Mouse (Mus musculus): Measurements from ENCODE around the gene Fscn1. TPM values are rescaled to one million over a fixed set of nuclear protein-coding genes. Genes with fewer than 3 reads are reported as not detected.

Gene Fscn1
- total RNA-seq (2015; ENCODE audit: low replicate concordance) = 0.84 TPM in 1 of 2 replicates, not detected in the other
- total RNA-seq (2017; ENCODE audit: low replicate concordance) = 5.1 TPM in 1 of 2 replicates, not detected in the other

- ATAC-seq (replicated peaks; ENCODE audit: low FRiP score, poor library complexity, severe bottlenecking) = no peak
Measured at GRCm38 (mm10) chr5:142959576-142960556, at the start of gene Fscn1. Fscn1 (plus strand) TSS chr5:142960343.

DNA sequence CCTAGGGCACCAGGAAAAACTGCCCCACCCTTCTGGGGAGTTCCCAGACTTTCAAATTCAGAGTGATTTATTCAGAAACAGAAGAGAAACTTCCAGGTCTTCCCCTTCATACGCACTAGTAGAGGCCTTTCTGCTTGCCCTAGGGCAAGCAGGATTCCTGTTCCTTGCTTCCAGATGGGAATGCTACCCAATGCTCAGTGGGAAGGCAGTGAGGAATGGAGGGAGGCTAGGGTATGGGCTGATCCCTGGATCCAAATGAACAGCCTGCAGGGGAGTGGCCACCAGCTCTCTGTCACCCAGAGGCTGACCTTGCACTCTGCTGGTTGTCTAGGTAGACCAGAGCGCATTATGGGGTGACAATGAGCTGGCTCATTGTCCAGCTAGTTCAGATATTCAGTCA, 48.5 kb upstream of the Fscn1 start:
- no peak for ATAC-seq (replicated peaks; ENCODE audit: low FRiP score, poor library complexity, severe bottlenecking)

- ATAC-seq (replicated peaks; ENCODE audit: low FRiP score, poor library complexity, severe bottlenecking) = no peak
Measured at GRCm38 (mm10) chr5:142912320-142912719, 47.8 kb upstream of the Fscn1 start.

GRCm38 (mm10) chr5:142912739-142913138, 47.4 kb upstream of the Fscn1 start:
- no peak for ATAC-seq (replicated peaks; ENCODE audit: low FRiP score, poor library complexity, severe bottlenecking)

DNA sequence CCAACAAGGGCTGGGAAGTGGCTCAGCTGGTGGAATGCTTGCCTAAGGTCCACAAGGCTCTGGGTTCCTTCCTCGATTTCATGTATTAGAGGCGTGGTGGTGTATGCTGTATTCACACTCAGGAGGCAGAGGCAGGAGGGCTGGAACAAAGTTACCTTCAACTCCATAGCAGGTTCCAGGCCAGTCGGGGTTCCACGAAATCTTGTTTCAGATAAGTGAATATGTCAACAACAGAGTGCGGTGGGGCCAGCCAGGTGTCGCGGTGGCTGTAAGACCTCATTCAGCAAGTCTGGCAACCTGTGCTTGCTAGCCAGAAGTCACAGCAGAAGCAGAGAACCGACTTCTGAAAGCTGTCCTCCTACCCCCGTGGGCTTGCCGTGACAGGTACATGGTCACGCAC, 44.9 kb upstream of the Fscn1 start:
- ATAC-seq (replicated peaks; ENCODE audit: low FRiP score, poor library complexity, severe bottlenecking) = no peak

DNA sequence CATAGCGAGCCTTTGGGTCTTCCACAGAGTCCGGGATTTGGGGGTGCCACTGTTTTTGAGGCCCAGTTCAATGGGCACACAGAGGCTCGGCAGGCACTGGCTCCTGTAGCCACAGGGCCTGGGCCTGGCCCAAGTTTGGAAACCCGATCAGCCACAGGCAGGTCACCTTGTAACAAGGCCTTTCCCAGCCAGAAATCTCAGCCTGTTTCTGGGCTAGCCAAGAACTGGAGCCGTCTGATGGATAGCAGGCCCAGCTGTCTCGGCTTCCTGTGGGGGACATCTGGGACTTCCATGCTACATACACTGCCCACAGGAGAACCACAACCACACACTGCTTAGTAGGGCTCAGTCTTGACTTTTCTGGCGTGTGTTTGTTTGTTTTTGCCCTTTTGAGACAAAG, 43.5 kb upstream of the Fscn1 start:
- no peak for ATAC-seq (replicated peaks; ENCODE audit: low FRiP score, poor library complexity, severe bottlenecking)

- ATAC-seq (replicated peaks; ENCODE audit: low FRiP score, poor library complexity, severe bottlenecking) = no peak
Measured at GRCm38 (mm10) chr5:142917402-142917801, 42.7 kb upstream of the Fscn1 start.

DNA sequence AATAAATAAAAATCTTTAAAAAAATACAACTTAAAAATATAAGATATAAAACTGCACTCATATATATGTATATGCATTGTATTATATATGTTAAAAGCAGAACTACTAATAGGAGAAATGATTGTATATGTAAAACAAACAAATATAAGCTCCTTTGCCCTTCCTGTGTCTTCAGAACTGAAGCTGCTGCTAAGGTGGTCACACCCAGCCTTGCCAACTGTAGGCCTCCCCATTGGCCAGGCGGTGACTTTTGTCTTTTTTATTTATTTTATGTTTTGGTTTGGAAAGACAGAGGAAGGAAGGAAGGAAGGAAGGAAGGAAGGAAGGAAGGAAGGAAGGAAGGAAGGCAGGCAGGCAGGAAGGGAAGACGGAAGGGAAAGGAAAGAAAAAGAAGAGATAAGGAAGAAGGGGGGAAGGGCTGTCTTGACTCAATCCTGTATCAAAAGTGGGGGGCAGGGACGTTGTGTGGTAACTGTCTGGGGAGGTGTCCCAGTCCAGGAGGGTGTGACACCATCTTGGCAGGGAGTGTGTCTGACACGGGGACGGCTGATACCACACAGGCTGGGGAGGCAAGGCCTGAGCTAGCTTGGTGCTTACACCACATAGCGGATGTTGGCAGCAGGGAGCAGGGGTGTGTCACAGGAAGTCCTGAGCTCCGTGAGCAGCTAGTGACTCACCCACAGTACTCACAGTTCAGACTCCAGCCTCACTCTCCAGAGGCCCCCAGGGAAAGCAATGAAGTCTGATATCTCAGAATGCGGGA, 39.7 kb upstream of the Fscn1 start:
- ATAC-seq (replicated peaks; ENCODE audit: low FRiP score, poor library complexity, severe bottlenecking) = peak; percentile 96

DNA sequence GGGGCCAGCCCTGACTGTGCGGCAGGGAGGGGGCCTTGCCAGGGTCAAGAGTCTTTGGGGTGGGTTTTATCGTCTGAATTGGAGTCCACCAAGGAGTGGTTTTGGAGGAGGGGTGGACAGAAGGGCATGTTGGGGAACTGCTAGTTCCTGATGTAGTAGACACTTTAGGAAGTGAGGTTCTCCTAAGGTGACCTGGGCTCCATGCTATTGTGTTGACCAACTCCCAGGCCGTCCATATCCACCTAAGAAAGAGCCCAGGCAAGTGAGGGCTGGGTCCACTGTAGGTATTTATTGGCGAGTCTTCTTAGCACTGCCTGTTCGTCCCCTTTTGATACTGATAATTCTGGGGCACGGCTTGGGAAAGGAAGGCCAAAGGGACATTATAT, 39.1 kb upstream of the Fscn1 start:
- ATAC-seq (replicated peaks; ENCODE audit: low FRiP score, poor library complexity, severe bottlenecking) = peak; percentile 44

DNA sequence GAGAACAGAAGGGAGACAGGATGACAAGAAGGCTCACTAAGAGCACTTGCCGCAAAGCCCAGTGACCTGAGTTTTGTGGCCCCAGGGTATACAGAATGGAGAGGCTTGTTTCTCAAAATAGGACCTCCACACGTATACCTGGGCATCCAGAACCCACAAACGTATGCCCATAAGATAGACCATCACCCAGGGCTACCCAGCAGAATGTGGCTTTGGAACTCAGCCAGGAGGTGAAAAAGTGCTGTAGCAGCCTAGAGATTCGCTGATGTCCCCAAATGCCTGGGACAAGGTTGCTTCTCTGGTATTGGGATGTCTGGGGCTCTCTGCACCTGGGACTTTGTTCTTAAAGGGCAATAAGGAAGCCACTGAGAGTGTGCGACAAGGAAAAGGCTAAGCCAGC, 37.9 kb upstream of the Fscn1 start:
- no peak for ATAC-seq (replicated peaks; ENCODE audit: low FRiP score, poor library complexity, severe bottlenecking)

GRCm38 (mm10) chr5:142923781-142924180, 36.4 kb upstream of the Fscn1 start:
- no peak for ATAC-seq (replicated peaks; ENCODE audit: low FRiP score, poor library complexity, severe bottlenecking)

DNA sequence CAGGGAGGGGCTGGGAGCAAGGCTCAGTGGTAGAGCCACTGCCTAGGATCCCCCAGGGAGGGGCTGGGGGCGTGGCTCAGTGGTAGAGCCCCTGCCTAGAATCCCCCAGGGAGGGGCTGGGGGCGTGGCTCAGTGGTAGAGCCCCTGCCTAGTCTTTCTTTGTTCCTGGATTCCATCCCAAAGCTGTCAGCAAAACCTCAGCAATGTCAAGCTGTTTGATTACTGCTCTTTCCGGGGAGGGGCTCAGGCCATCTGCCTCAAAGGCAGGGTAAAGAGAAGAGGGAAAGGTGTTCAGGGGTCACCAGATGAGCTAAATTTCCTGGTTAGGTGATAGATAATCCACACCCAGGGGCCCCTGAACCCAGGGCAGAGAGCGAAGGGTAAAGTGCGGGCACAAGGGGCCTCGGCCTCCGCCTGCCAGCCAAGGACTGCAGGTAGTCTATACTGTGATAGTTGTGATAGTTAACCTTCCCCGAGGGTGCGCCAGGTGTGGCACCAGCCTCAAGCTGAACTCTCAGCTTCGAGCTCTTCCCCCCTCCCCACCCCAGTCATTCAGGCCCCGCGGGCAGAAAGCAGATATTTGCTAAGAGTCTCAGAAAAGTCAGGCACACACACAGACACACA, 35.7 kb upstream of the Fscn1 start:
- ATAC-seq (replicated peaks; ENCODE audit: low FRiP score, poor library complexity, severe bottlenecking) = no peak

- ATAC-seq (replicated peaks; ENCODE audit: low FRiP score, poor library complexity, severe bottlenecking) = 0 out of 2 replicates have a peak, but pooled peaks have one; percentile 13
Measured at GRCm38 (mm10) chr5:142926204-142926939, 33.8 kb upstream of the Fscn1 start.

DNA sequence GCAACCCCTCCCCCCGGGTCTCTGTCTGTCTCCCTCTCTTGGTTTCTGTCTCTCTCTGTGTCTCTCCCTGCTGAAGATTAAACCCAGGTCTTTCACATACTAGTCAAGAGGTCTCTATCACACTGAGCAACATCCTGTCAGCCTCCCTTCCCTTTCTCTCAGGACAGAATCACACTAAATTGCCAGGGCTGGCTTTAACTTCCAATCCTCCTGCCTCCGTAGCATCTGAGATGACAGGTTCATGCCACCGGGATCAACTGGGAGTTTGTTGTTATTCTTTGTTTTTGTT, 33.3 kb upstream of the Fscn1 start:
- ATAC-seq (replicated peaks; ENCODE audit: low FRiP score, poor library complexity, severe bottlenecking) = no peak

DNA sequence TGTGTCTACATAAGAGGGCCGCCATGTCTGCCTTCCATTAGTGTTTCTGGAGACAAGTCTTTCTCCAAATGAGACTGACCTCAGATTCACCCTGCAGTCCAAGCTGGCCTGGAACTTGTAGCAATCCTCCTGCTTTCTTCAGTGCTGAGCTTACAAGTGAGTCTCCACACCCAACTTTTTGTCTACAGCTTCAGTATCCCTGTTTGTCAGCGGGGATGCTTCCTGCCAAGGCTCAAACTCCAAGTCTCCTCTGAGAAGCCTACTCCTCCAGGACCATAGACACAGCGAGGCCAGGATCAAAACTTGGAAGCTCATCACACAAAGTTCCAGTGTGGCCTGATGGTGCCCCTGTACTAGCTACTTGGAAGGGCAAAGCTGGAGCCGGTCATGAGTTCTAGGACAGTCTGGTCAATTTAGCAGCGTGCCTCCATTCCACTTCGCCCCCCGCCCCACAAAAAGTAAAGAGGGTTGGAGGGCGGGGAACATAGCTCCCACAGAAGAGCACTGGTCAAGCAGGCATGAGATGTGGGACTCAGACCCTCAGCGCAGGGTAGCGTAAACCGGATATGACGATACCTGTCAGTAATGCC, 32.7 kb upstream of the Fscn1 start:
- no peak for ATAC-seq (replicated peaks; ENCODE audit: low FRiP score, poor library complexity, severe bottlenecking)

GRCm38 (mm10) chr5:142928749-142929399, 31.3 kb upstream of the Fscn1 start:
- ATAC-seq (replicated peaks; ENCODE audit: low FRiP score, poor library complexity, severe bottlenecking) = peak; percentile 62

DNA sequence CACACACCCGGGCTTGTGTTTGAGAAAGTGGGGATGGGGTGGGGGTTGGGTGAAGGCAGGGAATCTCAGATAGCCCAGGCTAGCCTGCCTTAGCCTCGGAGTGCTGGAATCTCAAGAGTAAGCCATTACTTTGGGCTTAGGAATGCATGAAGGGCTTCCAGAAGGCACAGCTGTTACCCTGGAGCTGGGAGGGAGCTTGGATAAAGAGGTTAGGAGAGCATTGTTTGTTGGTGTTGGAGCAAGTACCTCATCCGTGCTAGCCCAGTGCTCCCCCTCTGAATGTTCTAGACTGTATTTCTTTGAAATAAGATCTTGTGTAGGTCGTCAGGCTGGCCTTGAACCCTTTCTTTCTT, 30.8 kb upstream of the Fscn1 start:
- peak; percentile 4; the same call in 1 of the 2 replicates for ATAC-seq (replicated peaks; ENCODE audit: low FRiP score, poor library complexity, severe bottlenecking)

DNA sequence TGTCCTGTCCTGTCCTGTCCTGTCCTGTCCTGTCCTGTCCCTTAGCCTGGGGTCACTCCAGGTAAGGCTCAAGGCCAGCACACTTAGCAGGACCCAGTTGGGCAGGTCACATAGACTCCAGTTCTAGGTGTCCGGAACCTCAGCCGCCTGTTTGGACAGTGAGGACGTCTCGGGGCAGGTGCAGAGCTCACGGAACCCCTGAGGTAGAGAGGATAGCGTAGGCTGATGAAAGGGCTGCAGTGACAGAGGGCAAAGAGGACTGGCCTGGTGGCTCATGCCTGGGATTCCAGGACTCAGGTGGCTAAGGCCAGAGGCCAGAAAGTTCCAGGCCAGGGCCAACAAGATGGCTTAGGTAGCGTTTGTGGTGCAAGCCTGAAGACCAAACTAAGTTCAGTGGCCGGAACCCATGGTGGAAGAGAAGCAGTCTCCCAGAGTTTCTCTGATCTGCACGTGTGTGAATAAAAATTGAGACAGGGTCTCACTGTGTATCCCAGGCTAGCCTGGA, 28.9 kb upstream of the Fscn1 start:
- no peak for ATAC-seq (replicated peaks; ENCODE audit: low FRiP score, poor library complexity, severe bottlenecking)
